Mouse (Mus musculus) olfactory bulb, adult 2 months (tissue): ENCODE measurements around the gene Rad51b.

Source experiments
- CTCF ChIP-seq: fragments of 200-500 bp; IDR thresholded peaks from 2 replicates; pipeline ENCODE4 v1.5.1; 2012; ENCODE audit warnings: low read depth, mild to moderate bottlenecking, low read length, moderate library complexity; ENCODE audit not compliant: insufficient read depth
- POLR2A ChIP-seq: fragments of 200-500 bp; IDR thresholded peaks from 2 replicates; pipeline ENCODE4 v1.6.1; 2012; ENCODE audit warnings: mild to moderate bottlenecking, low read depth, low read length, moderate library complexity; ENCODE audit not compliant: insufficient read depth

GRCm38 (mm10) chr12:79409126-79409860 is 112.2 kb downstream of the Rad51b start:
- TF ChIP-seq POLR2A (no peak), CTCF (no peak)
